Mouse (Mus musculus) CH12.LX (cell line): ENCODE results near the gene Il4i1. TPM values are rescaled to one million over a fixed set of nuclear protein-coding genes. Genes with fewer than 3 reads are reported as not detected.

Source experiments
- DNase-seq: peaks from one replicate; pipeline ENCODE4 v3.0.0-alpha.2; 2013; ENCODE audit errors: extremely low read depth
- H3K27ac ChIP-seq: 2 replicates; pipeline ENCODE4 v1.5.1; 2012; ENCODE audit warnings: low read depth, mild to moderate bottlenecking, control low read depth, moderate library complexity; ENCODE audit not compliant: insufficient read depth
- H3K27me3 ChIP-seq: replicated peaks from 2 replicates; pipeline ENCODE3; 2012; ENCODE audit warnings: inconsistent platforms
- H3K36me3 ChIP-seq, 2 experiments: replicated peaks in 1 of 2; 2 replicates each; pipeline versions ENCODE3 to v1.6.1; 2012; ENCODE audit warnings: inconsistent platforms in 1 of 2, low read length in 1 of 2, mild to moderate bottlenecking in 1 of 2, mixed read lengths in 1 of 2, moderate library complexity in 1 of 2; ENCODE audit not compliant: control insufficient read depth in 1 of 2, insufficient read depth in 1 of 2
- H3K4me1 ChIP-seq, 2 experiments: 2 replicates each; pipeline ENCODE4 v1.6.1; 2012; ENCODE audit warnings: inconsistent platforms in 1 of 2, moderate library complexity in 1 of 2; ENCODE audit not compliant: insufficient read depth in 2 of 2, control insufficient read depth in 1 of 2
- H3K4me2 ChIP-seq: 2 replicates; pipeline ENCODE4 v1.6.1; 2012; ENCODE audit warnings: low read depth, mild to moderate bottlenecking, control low read depth; ENCODE audit not compliant: poor library complexity, insufficient read depth, severe bottlenecking
- H3K4me3 ChIP-seq, 3 experiments: fragments of 150-350 bp in 1 of 3; sonication (generic) in 1 of 3; replicated peaks in 1 of 3; 2 replicates each; pipeline versions ENCODE3 to v1.5.1; 2011 to 2012; ENCODE audit warnings: low read depth in 2 of 3, low read length in 2 of 3, mild to moderate bottlenecking in 2 of 3, moderate library complexity in 2 of 3, control low read depth in 1 of 3, improper control_type of control experiment in 1 of 3, inconsistent platforms in 1 of 3, mixed read lengths in 1 of 3; ENCODE audit not compliant: poor library complexity in 1 of 3
- H3K79me2 ChIP-seq: replicated peaks from 2 replicates; pipeline ENCODE4 v1.6.1; 2012; ENCODE audit warnings: mild to moderate bottlenecking, moderate library complexity; ENCODE audit not compliant: control insufficient read depth, poor library complexity, insufficient read depth, severe bottlenecking; ENCODE audit errors: extremely low read depth
- H3K9ac ChIP-seq: 2 replicates; pipeline ENCODE4 v1.6.1; 2012; ENCODE audit warnings: low read depth, mild to moderate bottlenecking, control low read depth, moderate library complexity; ENCODE audit not compliant: insufficient read depth
- H3K9me3 ChIP-seq: replicated peaks from 2 replicates; pipeline ENCODE3; 2012; ENCODE audit warnings: low read length, inconsistent platforms, mixed read lengths
- CHD1 ChIP-seq: IDR thresholded peaks from 2 replicates; pipeline ENCODE4 v1.6.1; 2012; ENCODE audit warnings: low read depth, low read length, improper control_type of control experiment, inconsistent platforms
- CTCF ChIP-seq, 2 experiments: IDR thresholded peaks in 1 of 2; conservative IDR thresholded peaks in 1 of 2; 2 replicates each; pipeline ENCODE4 v1.5.1; 2011 to 2012; ENCODE audit warnings: low read depth in 2 of 2, low read length in 2 of 2, improper control_type of control experiment in 1 of 2, inconsistent platforms in 1 of 2, mild to moderate bottlenecking in 1 of 2, moderate library complexity in 1 of 2
- ELF1 ChIP-seq: IDR thresholded peaks from 2 replicates; pipeline ENCODE4 v1.6.1; 2014; ENCODE audit warnings: low read depth, mild to moderate bottlenecking, inconsistent platforms, low read length, improper control_type of control experiment
- IRF4 ChIP-seq: IDR thresholded peaks from 2 replicates; pipeline ENCODE4 v1.6.1; 2014; ENCODE audit warnings: low read depth, mild to moderate bottlenecking, inconsistent platforms, low read length, improper control_type of control experiment
- JUN ChIP-seq: IDR thresholded peaks from 2 replicates; pipeline ENCODE4 v1.6.1; 2011; ENCODE audit warnings: low read depth, mild to moderate bottlenecking, low read length, improper control_type of control experiment, moderate library complexity; ENCODE audit not compliant: insufficient read depth
- JUND ChIP-seq: conservative IDR thresholded peaks from 2 replicates; pipeline ENCODE4 v1.6.1; 2011; ENCODE audit warnings: low read depth, low read length, improper control_type of control experiment
- MAFK ChIP-seq: IDR thresholded peaks from 2 replicates; pipeline ENCODE4 v1.6.1; 2011; ENCODE audit warnings: low read length, improper control_type of control experiment; ENCODE audit not compliant: insufficient replicate concordance
- MAX ChIP-seq: IDR thresholded peaks from 2 replicates; pipeline ENCODE4 v1.6.1; 2011; ENCODE audit warnings: low read length, improper control_type of control experiment
- MAZ ChIP-seq: IDR thresholded peaks from 2 replicates; pipeline ENCODE4 v1.6.1; 2012; ENCODE audit warnings: low read depth, mild to moderate bottlenecking, inconsistent platforms, low read length, improper control_type of control experiment, moderate library complexity
- MXI1 ChIP-seq: IDR thresholded peaks from 2 replicates; pipeline ENCODE4 v1.6.1; 2011; ENCODE audit warnings: mild to moderate bottlenecking, low read depth, low read length, improper control_type of control experiment
- NELFE ChIP-seq: IDR thresholded peaks from 2 replicates; pipeline ENCODE4 v1.6.1; 2011; ENCODE audit warnings: low read depth, low read length, improper control_type of control experiment
- NRF1 ChIP-seq: IDR thresholded peaks from 2 replicates; pipeline ENCODE4 v1.6.1; 2014; ENCODE audit warnings: low read depth, mild to moderate bottlenecking, inconsistent platforms, low read length, improper control_type of control experiment, moderate library complexity
- PAX5 ChIP-seq: IDR thresholded peaks from 2 replicates; pipeline ENCODE4 v1.6.1; 2012; ENCODE audit warnings: low read length, inconsistent platforms, mixed read lengths
- POLR2A ChIP-seq: IDR thresholded peaks from 2 replicates; pipeline ENCODE4 v1.6.1; 2011; ENCODE audit warnings: low read depth, mild to moderate bottlenecking, improper control_type of control experiment, low read length
- RAD21 ChIP-seq: IDR thresholded peaks from 2 replicates; pipeline ENCODE4 v1.6.1; 2011; ENCODE audit warnings: low read depth, mild to moderate bottlenecking, low read length, improper control_type of control experiment, moderate library complexity
- SIN3A ChIP-seq: IDR thresholded peaks from 2 replicates; pipeline ENCODE4 v1.6.1; 2012; ENCODE audit warnings: low read length, improper control_type of control experiment, inconsistent platforms
- SMC3 ChIP-seq: IDR thresholded peaks from 2 replicates; pipeline ENCODE4 v1.6.1; 2011; ENCODE audit warnings: low read depth, low read length, improper control_type of control experiment
- TBP ChIP-seq: conservative IDR thresholded peaks from 2 replicates; pipeline ENCODE4 v1.6.1; 2011; ENCODE audit warnings: low read depth, low read length, improper control_type of control experiment
- TCF12 ChIP-seq: IDR thresholded peaks from 2 replicates; pipeline ENCODE4 v1.6.1; 2014; ENCODE audit warnings: low read depth, mild to moderate bottlenecking, inconsistent platforms, low read length, improper control_type of control experiment
- USF1 ChIP-seq: IDR thresholded peaks from 2 replicates; pipeline ENCODE4 v1.6.1; 2014; ENCODE audit warnings: low read depth, mild to moderate bottlenecking, inconsistent platforms, low read length, improper control_type of control experiment
- USF2 ChIP-seq: conservative IDR thresholded peaks from 2 replicates; pipeline ENCODE4 v1.6.1; 2011; ENCODE audit warnings: low read depth, low read length, improper control_type of control experiment
- ZKSCAN1 ChIP-seq: IDR thresholded peaks from 2 replicates; pipeline ENCODE4 v1.6.1; 2012; ENCODE audit warnings: low read depth, inconsistent platforms, low read length, improper control_type of control experiment, borderline replicate concordance
- ZMIZ1 ChIP-seq: IDR thresholded peaks from 2 replicates; pipeline ENCODE4 v1.6.1; 2012; ENCODE audit warnings: low read depth, mild to moderate bottlenecking, inconsistent platforms, low read length, improper control_type of control experiment
- ZNF384 ChIP-seq: IDR thresholded peaks from 2 replicates; pipeline ENCODE4 v1.6.1; 2012; ENCODE audit warnings: low read depth, low read length, improper control_type of control experiment, inconsistent platforms
- dilution Hi-C: fragments of 300-500 bp; cut with MboI; formaldehyde crosslinking; loops from 2 replicates; pipeline ENCODE4 v1.14.3; 2020; ENCODE audit warnings: low sequenced_read_pairs; ENCODE audit not compliant: extremely low pct_unique_long_range_greater_than_20kb, extremely low pct_ligation_motif_present
- in situ Hi-C: fragments of 300-500 bp; cut with MboI; formaldehyde crosslinking; loops from 3 replicates; pipeline ENCODE4 v1.14.3; 2019; ENCODE audit warnings: low sequenced_read_pairs, low pct_ligation_motif_present, low pct_unique_long_range_greater_than_20kb, mixed read lengths
- polyA plus RNA-seq: library from polyadenylated mRNA; unstranded; fragments of >175 nt; gene quantifications from 2 replicates; pipeline ENCODE4 v1.2.1, GENCODE M21; 2012; ENCODE audit warnings: low read depth; ENCODE audit not compliant: insufficient read length
- total RNA-seq, 2 experiments: library from RNA; depleted of rRNA; stranded (reverse); fragments of 300-350 nt in 1 of 2; fragments of >200 nt in 1 of 2; gene quantifications; 2 replicates each; pipeline ENCODE4 v1.2.3; 2012 to 2014

Gene Il4i1
- total and polyA plus RNA-seq, 3 experiments: 17.6 to 57.5 (median 49.2) TPM

GRCm38 (mm10) chr7:44850146-44850545 is 34.0 kb downstream of the Il4i1 start:
- peak; percentile 77 for DNase-seq
- peaks cover 26 to 47% of the 10 kb centered on the region in 2 experiments for H3K36me3 ChIP-seq
- H3K4me1 ChIP-seq: peaks cover 14 to 44% of the 10 kb centered on the region in 2 experiments
- no peak for TF ChIP-seq TBP
- TF ChIP-seq RAD21: no peak
- no peak for TF ChIP-seq CTCF (conservative IDR thresholded peaks at IDR 0.05 in 1 of 2, IDR thresholded peaks at IDR 0.05 in 1 of 2; ENCODE audit: low read depth in 2 of 2, low read length in 2 of 2)
- no peak for TF ChIP-seq USF2
- TF ChIP-seq CHD1: no peak
- TF ChIP-seq ZNF384: no peak
- TF ChIP-seq IRF4: no peak
- peak; percentile 59 for TF ChIP-seq ZMIZ1
- TF ChIP-seq ELF1: peak; percentile 69; the same call in 1 of the 2 replicates
- TF ChIP-seq ZKSCAN1: no peak
- no peak for TF ChIP-seq JUN
- no peak; the same call in 1 of the 2 replicates for TF ChIP-seq POLR2A
- TF ChIP-seq SMC3: no peak
- peak; percentile 55 for TF ChIP-seq TCF12
- TF ChIP-seq SIN3A: peak; percentile 24; the same call in 1 of the 2 replicates
- no peak for TF ChIP-seq MAX
- no peak for TF ChIP-seq PAX5
- TF ChIP-seq USF1: no peak
- TF ChIP-seq NELFE: peak; percentile 47; the same call in 1 of the 2 replicates
- no peak for TF ChIP-seq NRF1
- TF ChIP-seq MAFK: no peak
- TF ChIP-seq MAZ: peak; percentile 19; the same call in 1 of the 2 replicates
- no peak for TF ChIP-seq MXI1
- TF ChIP-seq JUND: no peak
- H3K4me2 ChIP-seq: no peak overlapping the region
- peak overlapping the region; percentile 97 for H3K9ac ChIP-seq
- no peaks in the 10 kb centered on the region for H3K9me3 ChIP-seq
- dilution Hi-C loops: no loop called here
- H3K27me3 ChIP-seq: no peaks in the 10 kb centered on the region
- peak overlapping the region; percentile 94 for H3K27ac ChIP-seq
- H3K79me2 ChIP-seq: peaks cover 28% of the 10 kb centered on the region
- in situ Hi-C loops: loop anchor here (10.0 kb wide), 1 partner anchor 105 kb away; no protein-coding TSS in a partner anchor
- H3K4me3 ChIP-seq: peak overlapping the region; percentile 81 to 98 (median 93)
